Mouse (Mus musculus) retina, postnatal 7 days (tissue): Measurements from ENCODE around the gene Sipa1l1.
"Not testable (repeated sequence)": the region's sequence is repeated elsewhere in the genome, so short reads cannot be mapped to it uniquely, and the experiment has no call there.

Experiments
- DNase-seq: peaks from one replicate; pipeline ENCODE4 v3.0.0-alpha.2; 2012; ENCODE audit warnings: low read depth, low spot score

The Sipa1l1 gene

GRCm38 (mm10) chr12:82473238-82473637 is 304.1 kb downstream of the Sipa1l1 start:
- DNase-seq = no peak

DNA sequence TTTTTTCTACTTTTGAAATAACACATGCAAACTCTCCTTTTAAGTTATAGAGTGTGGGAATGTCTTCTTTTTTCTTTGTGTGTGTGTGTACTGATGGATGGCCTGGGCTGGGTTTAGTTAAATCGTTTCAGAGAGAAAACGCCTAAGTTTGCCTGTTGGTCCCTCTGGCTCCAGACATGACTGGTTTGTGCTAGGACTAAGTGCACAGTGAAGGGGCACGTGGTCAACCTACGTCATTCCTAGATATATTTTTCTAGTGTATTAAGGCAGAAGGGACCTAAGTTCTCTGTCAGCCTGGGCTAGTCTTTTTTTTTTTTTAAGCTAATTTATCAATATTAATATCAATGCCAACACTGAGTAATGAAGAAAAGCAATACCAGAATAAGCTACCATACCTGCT is 305.3 kb downstream of the Sipa1l1 start:
- no peak for DNase-seq

DNA sequence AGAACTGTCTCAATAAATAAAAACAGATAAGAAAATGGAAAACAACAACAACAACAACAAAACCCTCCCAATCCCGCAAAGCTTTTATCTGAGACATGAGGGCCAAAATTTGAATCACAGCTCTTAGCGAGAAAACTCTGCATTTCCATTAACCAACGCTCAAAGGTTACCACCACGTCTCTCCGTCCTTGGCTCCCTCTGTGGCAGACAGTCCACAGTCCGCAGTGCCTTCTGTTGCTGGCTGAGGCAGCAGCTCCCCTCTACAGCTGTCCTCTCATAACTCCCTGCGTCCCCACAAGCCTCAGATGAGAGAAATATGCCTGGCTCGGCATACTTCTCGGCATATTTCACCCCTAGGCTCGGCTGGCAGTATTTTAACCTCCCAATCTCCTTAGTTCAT is 306.9 kb downstream of the Sipa1l1 start:
- no peak for DNase-seq

- no peak for DNase-seq
Observed at GRCm38 (mm10) chr12:82476580-82476979, 307.5 kb downstream of the Sipa1l1 start.

GRCm38 (mm10) chr12:82477826-82478225 is 308.7 kb downstream of the Sipa1l1 start:
- no peak for DNase-seq

DNA sequence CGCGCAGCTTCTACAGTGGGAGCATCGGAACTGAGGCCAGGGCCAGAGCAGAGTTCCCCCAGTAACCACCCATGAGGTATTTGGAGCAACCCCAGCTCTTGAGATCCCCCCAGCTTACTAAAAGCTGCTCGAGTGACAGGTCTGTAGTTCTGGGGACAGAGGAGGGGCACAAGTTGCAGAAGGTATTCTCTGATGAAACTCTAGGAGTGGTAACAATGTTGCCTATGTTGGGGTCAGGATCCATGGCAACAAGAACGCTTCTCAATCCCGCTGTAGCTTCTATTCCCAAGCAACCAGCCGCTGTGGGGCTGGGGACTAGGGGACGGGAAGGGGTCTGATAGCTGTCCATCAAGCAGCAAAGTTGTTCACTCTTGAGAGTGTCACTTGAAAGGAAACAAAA is 309.1 kb downstream of the Sipa1l1 start:
- no peak for DNase-seq

- DNase-seq = no peak
Observed at GRCm38 (mm10) chr12:82479393-82479792, 310.3 kb downstream of the Sipa1l1 start.

DNA sequence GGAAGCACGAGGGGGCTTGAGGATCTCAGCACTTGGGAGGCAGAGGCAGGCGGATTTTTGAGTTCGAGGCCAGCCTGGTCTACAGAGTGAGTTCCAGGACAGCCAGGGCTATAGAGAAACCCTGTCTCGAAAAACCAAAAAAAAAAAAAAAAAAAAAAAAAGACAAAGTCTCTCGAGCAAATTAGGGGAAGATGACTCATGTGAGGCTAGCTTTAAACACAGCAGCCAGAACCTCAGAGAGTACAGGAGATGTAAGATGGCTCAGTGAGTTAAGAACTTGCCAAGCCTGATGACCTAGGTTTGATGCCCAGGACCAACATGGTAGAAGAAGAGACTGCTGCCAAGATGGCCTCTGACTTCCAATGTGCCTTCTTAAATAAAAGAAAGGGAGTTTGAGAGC is 311.3 kb downstream of the Sipa1l1 start:
- DNase-seq = not testable (repeated sequence)

GRCm38 (mm10) chr12:82485466-82485865 is 316.3 kb downstream of the Sipa1l1 start:
- DNase-seq = no peak

- DNase-seq = no peak
Observed at GRCm38 (mm10) chr12:82486829-82487560, 317.9 kb downstream of the Sipa1l1 start.

DNA sequence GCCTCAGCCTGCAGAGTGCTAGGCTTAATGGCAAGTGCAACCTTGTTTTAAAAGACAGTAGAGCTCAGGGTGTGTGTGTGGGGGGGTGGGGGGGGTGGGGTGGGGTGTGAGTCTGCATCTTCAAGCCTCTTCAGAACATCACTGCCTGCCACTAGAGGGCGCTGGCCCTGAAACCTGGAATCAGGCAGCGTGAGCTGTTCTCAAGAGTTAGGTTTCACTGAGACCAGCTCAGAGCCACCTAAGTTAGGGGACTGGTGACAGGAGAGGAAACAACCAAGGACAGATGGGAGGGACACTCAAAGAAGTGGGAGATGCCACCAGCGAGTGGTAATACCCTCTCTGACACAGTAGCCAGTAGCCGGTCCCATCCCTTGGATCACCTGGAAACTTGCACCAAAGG is 320.0 kb downstream of the Sipa1l1 start:
- DNase-seq = no peak

GRCm38 (mm10) chr12:82489621-82490020 is 320.5 kb downstream of the Sipa1l1 start:
- no peak for DNase-seq

- DNase-seq = no peak
Observed at GRCm38 (mm10) chr12:82492456-82492855, 323.3 kb downstream of the Sipa1l1 start.

GRCm38 (mm10) chr12:82493260-82493659 is 324.1 kb downstream of the Sipa1l1 start:
- not testable (repeated sequence) for DNase-seq

DNA sequence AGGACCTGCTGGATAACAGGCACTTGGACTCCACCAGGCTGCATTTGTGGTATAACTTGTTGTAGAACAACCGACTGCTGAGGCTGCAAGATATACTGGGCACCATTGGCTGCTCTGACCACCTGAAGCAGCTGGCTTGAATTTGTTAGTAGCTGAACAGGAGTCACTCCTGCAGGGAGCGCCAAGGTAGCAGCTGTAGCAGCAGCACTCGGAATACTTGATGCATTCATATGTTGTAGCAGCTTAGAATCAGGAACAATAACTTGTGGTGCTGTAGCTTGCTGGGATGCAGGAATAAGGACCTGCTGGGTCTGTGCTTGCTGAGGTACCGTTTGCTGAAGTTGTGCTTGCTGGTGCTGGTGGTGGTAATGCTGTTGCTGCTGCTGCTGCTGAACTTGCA is 326.8 kb downstream of the Sipa1l1 start:
- DNase-seq = no peak

GRCm38 (mm10) chr12:82497866-82498631 is 328.9 kb downstream of the Sipa1l1 start:
- peak; percentile 39 for DNase-seq

- DNase-seq = no peak
Observed at GRCm38 (mm10) chr12:82498701-82499100, 329.6 kb downstream of the Sipa1l1 start.

GRCm38 (mm10) chr12:82499731-82500130 is 330.6 kb downstream of the Sipa1l1 start:
- DNase-seq = no peak
